Mouse (Mus musculus) adrenal gland, adult 8-10 months (tissue): ENCODE results near the gene Tifab. TPM values are rescaled to one million over a fixed set of nuclear protein-coding genes. Genes with fewer than 3 reads are reported as not detected.

Source experiments
- DNase-seq: peaks from one replicate; pipeline ENCODE4 v3.0.0; 2022
- total RNA-seq, 4 experiments: library from RNA; stranded (reverse); gene quantifications; 2 replicates each; pipeline ENCODE4 v1.2.4; 2022

Tifab gene
- total RNA-seq, 4 experiments from 2014 or later = 1.9 to 5.3 (median 4.4) TPM

GRCm38 (mm10) chr13:56175848-56176247 is 2.8 kb downstream of the Tifab start:
- no peak for DNase-seq

GRCm38 (mm10) chr13:56172901-56173545 is 5.7 kb downstream of the Tifab start:
- DNase-seq = no peak

GRCm38 (mm10) chr13:56172106-56172505 is 6.6 kb downstream of the Tifab start:
- DNase-seq = no peak

GRCm38 (mm10) chr13:56168403-56168781 is 10.3 kb downstream of the Tifab start:
- DNase-seq = no peak

- no peak for DNase-seq
These were observed 11.0 kb downstream of the Tifab start for GRCm38 (mm10) chr13:56167446-56168402.

- DNase-seq = no peak
These were observed 13.1 kb downstream of the Tifab start for GRCm38 (mm10) chr13:56165561-56165960.

- no peak for DNase-seq
These were observed 14.3 kb downstream of the Tifab start for GRCm38 (mm10) chr13:56164372-56164771.

- DNase-seq = no peak
These were observed 14.9 kb downstream of the Tifab start for GRCm38 (mm10) chr13:56163751-56164150.

- no peak for DNase-seq
These were observed 15.8 kb downstream of the Tifab start for GRCm38 (mm10) chr13:56162859-56163258.

GRCm38 (mm10) chr13:56159614-56160363 is 18.9 kb downstream of the Tifab start:
- DNase-seq = no peak

GRCm38 (mm10) chr13:56159016-56159601 is 19.6 kb downstream of the Tifab start:
- DNase-seq = no peak

- no peak for DNase-seq
These were observed 23.0 kb downstream of the Tifab start for GRCm38 (mm10) chr13:56155671-56156070.

- DNase-seq = no peak
These were observed 23.6 kb downstream of the Tifab start for GRCm38 (mm10) chr13:56155048-56155447.

- DNase-seq = no peak
These were observed 25.8 kb downstream of the Tifab start for GRCm38 (mm10) chr13:56152773-56153460.

- DNase-seq = no peak
These were observed 27.1 kb downstream of the Tifab start for GRCm38 (mm10) chr13:56151404-56152226.

- DNase-seq = no peak
These were observed 33.2 kb downstream of the Tifab start for GRCm38 (mm10) chr13:56145523-56145922.

- DNase-seq = no peak
These were observed 34.7 kb downstream of the Tifab start for GRCm38 (mm10) chr13:56144021-56144420.

- no peak for DNase-seq
These were observed 35.6 kb downstream of the Tifab start for GRCm38 (mm10) chr13:56143151-56143513.

GRCm38 (mm10) chr13:56142382-56143150 is 36.1 kb downstream of the Tifab start:
- no peak for DNase-seq

- no peak for DNase-seq
These were observed 39.4 kb downstream of the Tifab start for GRCm38 (mm10) chr13:56139167-56139751.
